Comparison of ENCODE assay signal across 10 mouse cellular contexts in the genomic region with DNA sequence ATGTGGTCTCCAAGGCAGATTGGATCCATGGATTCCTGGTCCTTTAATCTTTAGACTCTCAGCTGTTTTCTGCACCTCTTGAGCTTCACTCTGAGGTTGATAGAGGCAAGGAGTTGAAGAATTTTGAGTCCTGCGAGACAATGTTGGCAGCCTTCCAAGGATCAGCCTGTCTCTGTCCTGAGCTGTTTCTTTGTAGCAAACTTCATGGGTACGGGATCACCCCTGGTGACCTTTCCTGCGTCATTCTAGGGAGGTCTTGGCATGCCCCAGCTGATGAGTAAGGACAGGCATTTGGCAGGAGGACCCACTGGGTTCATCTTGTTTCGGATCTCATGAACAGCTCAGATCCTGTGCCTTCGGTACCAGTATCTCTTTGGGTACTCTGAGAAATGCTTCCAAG. TPM values are rescaled to one million over a fixed set of nuclear protein-coding genes. Genes with fewer than 3 reads are reported as not detected.
A peak's percentile ranks its signal among the peaks of the same experiment; 100 is the strongest.
DNase-seq lines count a peak whose midpoint lies in the region; ATAC-seq and TF ChIP-seq lines count a peak whose summit lies in the region.
"Had no signal": no experiment of that assay in that cellular context is flagged by ENCODE, and none has a peak within 500 bp of the region (broad histone marks: within the 10 kb centered on the region; RNA-seq: fewer than 3 reads in every experiment).

No protein-coding gene starts in this region.

- H3K4me3 ChIP-seq in heart, embryonic 16.5 days (ENCODE audit: low read length) = no peak overlapping the region
- no peak overlapping the region for H3K4me3 ChIP-seq in intestine, postnatal 0 days (ENCODE audit: low read depth, low read length)
- H3K4me3 ChIP-seq: intestine, embryonic 15.5 days had no signal

- WGBS in heart, embryonic 16.5 days = 33% methylated on average over 5 of the region's 5 CpGs
- 69% methylated on average over 5 of the region's 5 CpGs for WGBS in intestine, postnatal 0 days

- TF ChIP-seq CTCF in intestine, postnatal 0 days (IDR thresholded peaks at IDR 0.05; ENCODE audit: low read depth) = no peak

- peaks cover 51% of the 10 kb centered on the region for H3K4me1 ChIP-seq in heart, embryonic 16.5 days (ENCODE audit: control insufficient read depth, insufficient read depth, low read length)
- peaks cover 9% of the 10 kb centered on the region; the same call in 1 of the 2 replicates for H3K4me1 ChIP-seq in intestine, postnatal 0 days (replicated peaks; ENCODE audit: control insufficient read depth, insufficient read depth, low read length)

- H3K9me3 ChIP-seq in heart, embryonic 16.5 days (replicated peaks; ENCODE audit: control insufficient read depth, low read length) = no peaks in the 10 kb centered on the region
- H3K9me3 ChIP-seq in intestine, postnatal 0 days (ENCODE audit: control insufficient read depth) = no peaks in the 10 kb centered on the region
- H3K9me3 ChIP-seq: intestine, embryonic 15.5 days had no signal

- no peaks in the 10 kb centered on the region for H3K27me3 ChIP-seq in heart, embryonic 16.5 days (ENCODE audit: control insufficient read depth, insufficient read depth, low read length)
- no peaks in the 10 kb centered on the region for H3K27me3 ChIP-seq in intestine, postnatal 0 days (replicated peaks; ENCODE audit: control insufficient read depth, insufficient read depth, low read length)
- H3K27me3 ChIP-seq: intestine, embryonic 15.5 days had no signal

- ATAC-seq in heart, embryonic 16.5 days (replicated peaks; ENCODE audit: extremely low read depth, insufficient read depth, low FRiP score) = no peak
- no peak for ATAC-seq in intestine, postnatal 0 days
- ATAC-seq in erythroblast, adult 5-6 weeks (replicated peaks; ENCODE audit: low FRiP score, poor library complexity, severe bottlenecking) = no peak
- ATAC-seq: intestine, embryonic 15.5 days had no signal

- peak overlapping the region; percentile 26; the same call in 1 of the 2 replicates for H3K4me2 ChIP-seq in heart, embryonic 16.5 days (ENCODE audit: low read depth, low read length)
- no peak overlapping the region for H3K4me2 ChIP-seq in intestine, postnatal 0 days (replicated peaks; ENCODE audit: low read depth)
- H3K4me2 ChIP-seq: intestine, embryonic 15.5 days had no signal

- peak overlapping the region; percentile 64 for H3K27ac ChIP-seq in heart, embryonic 16.5 days (ENCODE audit: low read length)
- no peak overlapping the region for H3K27ac ChIP-seq in intestine, postnatal 0 days (ENCODE audit: low read depth, low read length)
- H3K27ac ChIP-seq: intestine, embryonic 15.5 days had no signal

- DNase-seq in heart, adult 11 months = peak; percentile 94
- DNase-seq in heart, postnatal 25 days (ENCODE audit: low spot score) = no peak
- peak; percentile 90 for DNase-seq in adrenal gland, adult 2 months
- peak; percentile 40 to 64 for DNase-seq in kidney, postnatal 4 days
- no peak for DNase-seq in right cerebral cortex, postnatal 10 days (ENCODE audit: low spot score in 2 of 2)
- DNase-seq: B cell, adult 2 months had no signal

- H3K9ac ChIP-seq in heart, embryonic 16.5 days (ENCODE audit: low read length) = peak overlapping the region; percentile 36; the same call in 1 of the 2 replicates
- H3K9ac ChIP-seq in intestine, postnatal 0 days (ENCODE audit: low read depth, low read length) = no peak overlapping the region
- H3K9ac ChIP-seq: intestine, embryonic 15.5 days had no signal

- no peaks in the 10 kb centered on the region for H3K36me3 ChIP-seq in heart, embryonic 16.5 days (ENCODE audit: control insufficient read depth, insufficient read depth)
- H3K36me3 ChIP-seq in intestine, postnatal 0 days (ENCODE audit: control insufficient read depth, insufficient read depth) = no peaks in the 10 kb centered on the region
- H3K36me3 ChIP-seq: intestine, embryonic 15.5 days had no signal

- intact Hi-C loops in heart, postnatal 25 days (cut with DNase I) = no loop called here

RNA-seq across cellular contexts. Expression of a gene that starts 22.9 kb away (rescaled TPM):
- 10 to 100 TPM in 1 of 2 experiments, 1 to 10 TPM in 1; 6.1 to 10.5 TPM for total RNA-seq in heart, postnatal 25 days (2021)
- 10 to 100 TPM; 36.5 to 41.1 TPM for total RNA-seq in adrenal gland, adult 2 months (2021)
- 11.5 and 13.7 TPM in 2 replicates for polyA plus RNA-seq in adrenal gland, adult 2 months (2012; rRNA removed)
- polyA plus RNA-seq in heart, embryonic 16.5 days (2015; fragmentation: Nextera tagmentation; extraction: Ambion mirVana) = 1.3 and 2.1 TPM in 2 replicates
- polyA plus RNA-seq in intestine, postnatal 0 days (2015; fragmentation: Nextera tagmentation; extraction: Ambion mirVana) = 1.1 and 1.5 TPM in 2 replicates
- total RNA-seq in erythroblast, adult 5-6 weeks (2015; ENCODE audit: low replicate concordance) = 0.84 and 0.96 TPM in 2 replicates
- not detected in 2 replicates for total RNA-seq in erythroblast, adult 5-6 weeks (2017; ENCODE audit: low replicate concordance)

Comparison
In these comparisons a context has a peak if more than half of its experiments do, and no peak if none do; other contexts are left out.
1. DNase-seq: peak in heart, adult 11 months (single experiment), adrenal gland, adult 2 months (single experiment) and kidney, postnatal 4 days (2 of 2); none in heart, postnatal 25 days (single experiment) and right cerebral cortex, postnatal 10 days (0 of 2).